Comparison of ENCODE assay signal across 25 mouse cellular contexts in genomic region chr17:63295471-63295870, GRCm38 (mm10).
DNase-seq lines count a peak whose midpoint lies in the region; ATAC-seq lines count a peak whose summit lies in the region.
"Had no signal": no experiment of that assay in that cellular context is flagged by ENCODE, and none has a peak within 500 bp of the region (broad histone marks: within the 10 kb centered on the region; RNA-seq: fewer than 3 reads in every experiment).

No protein-coding gene starts in this region.

- peak overlapping the region; percentile 4; the same call in 1 of the 2 replicates for H3K27ac ChIP-seq in liver, embryonic 16.5 days (ENCODE audit: low read length)
- H3K27ac ChIP-seq in kidney, embryonic 15.5 days, result no peak overlapping the region
- H3K27ac ChIP-seq: embryonic facial prominence, embryonic 13.5 days; liver, embryonic 13.5 days; neural tube, embryonic 15.5 days; stomach, embryonic 15.5 days had no signal

- H3K27me3 ChIP-seq in liver, embryonic 16.5 days (ENCODE audit: control insufficient read depth, insufficient read depth, low read depth, low read length), result no peaks in the 10 kb centered on the region
- H3K27me3 ChIP-seq in kidney, embryonic 15.5 days, result no peaks in the 10 kb centered on the region
- H3K27me3 ChIP-seq: embryonic facial prominence, embryonic 13.5 days; liver, embryonic 13.5 days; megakaryocyte, embryonic 14.5 days; neural tube, embryonic 15.5 days; stomach, embryonic 15.5 days had no signal

- no peak for DNase-seq in liver
- DNase-seq in CD4-positive helper T cell, adult 2 months (ENCODE audit: low read depth, low spot score), result peak; percentile 26
- peak; percentile 14 for DNase-seq in CD4-positive, CD25-positive, alpha-beta regulatory T cell, adult 2 months (ENCODE audit: low read depth, low spot score)
- DNase-seq in spleen, adult 12 weeks (ENCODE audit: low spot score), result no peak
- DNase-seq: adrenal gland, adult 2 months; cerebellum, adult 11-12 months; cerebellum, postnatal 14 days; heart, postnatal 4 days; kidney, postnatal 4 days; liver, embryonic 13.5 days; lung, postnatal 36 days; right cerebral cortex, adult 18-20 months; right cerebral cortex, postnatal 4 days; thymus, postnatal 36 days had no signal

- no peak overlapping the region for H3K4me3 ChIP-seq in liver, embryonic 16.5 days (ENCODE audit: low read depth, low read length)
- no peak overlapping the region for H3K4me3 ChIP-seq in kidney, embryonic 15.5 days (replicated peaks)
- H3K4me3 ChIP-seq: embryonic facial prominence, embryonic 13.5 days; erythroblast, embryonic 14.5 days; liver, embryonic 13.5 days; megakaryocyte, embryonic 14.5 days; neural tube, embryonic 15.5 days; stomach, embryonic 15.5 days had no signal

- H3K4me1 ChIP-seq in liver, embryonic 16.5 days (ENCODE audit: control insufficient read depth, low read depth, low read length), result no peaks in the 10 kb centered on the region
- 0 out of 2 replicates have a peak, but pooled peaks cover 6% of the 10 kb centered on the region for H3K4me1 ChIP-seq in kidney, embryonic 15.5 days
- H3K4me1 ChIP-seq: megakaryocyte, embryonic 14.5 days; neural tube, embryonic 15.5 days; stomach, embryonic 15.5 days had no signal

- H3K36me3 ChIP-seq in liver, embryonic 16.5 days (ENCODE audit: control insufficient read depth, insufficient read depth), result no peaks in the 10 kb centered on the region
- no peaks in the 10 kb centered on the region for H3K36me3 ChIP-seq in kidney, embryonic 15.5 days
- H3K36me3 ChIP-seq: embryonic facial prominence, embryonic 13.5 days; liver, embryonic 13.5 days; neural tube, embryonic 15.5 days; stomach, embryonic 15.5 days had no signal

- no peak overlapping the region for H3K4me2 ChIP-seq in liver, embryonic 16.5 days (ENCODE audit: low read depth, low read length)
- no peak overlapping the region for H3K4me2 ChIP-seq in kidney, embryonic 15.5 days
- H3K4me2 ChIP-seq: embryonic facial prominence, embryonic 13.5 days; liver, embryonic 13.5 days; neural tube, embryonic 15.5 days; stomach, embryonic 15.5 days had no signal

- no peak overlapping the region for H3K9ac ChIP-seq in liver, embryonic 16.5 days (ENCODE audit: low read depth, low read length)
- no peak overlapping the region for H3K9ac ChIP-seq in kidney, embryonic 15.5 days
- H3K9ac ChIP-seq: embryonic facial prominence, embryonic 13.5 days; liver, embryonic 13.5 days; neural tube, embryonic 15.5 days; stomach, embryonic 15.5 days had no signal

- no peaks in the 10 kb centered on the region for H3K9me3 ChIP-seq in liver, embryonic 16.5 days (replicated peaks; ENCODE audit: control insufficient read depth, low read length)
- H3K9me3 ChIP-seq in kidney, embryonic 15.5 days (replicated peaks), result no peaks in the 10 kb centered on the region
- H3K9me3 ChIP-seq: liver, embryonic 13.5 days; neural tube, embryonic 15.5 days; stomach, embryonic 15.5 days had no signal

- no peak for ATAC-seq in liver, embryonic 16.5 days (ENCODE audit: low read depth)
- peak; percentile 63 for ATAC-seq in inflammation-experienced regulatory T-cells, adult 6 months
- ATAC-seq in kidney, embryonic 15.5 days (replicated peaks; ENCODE audit: low FRiP score), result no peak
- ATAC-seq: forebrain, embryonic 14.5 days; hindbrain, embryonic 16.5 days; intestine, postnatal 0 days had no signal

- WGBS in liver, embryonic 16.5 days (ENCODE audit: insufficient replicate concordance), result 58% methylated on average over 2 of the region's 2 CpGs
- 61% methylated on average over 2 of the region's 2 CpGs for WGBS in kidney, embryonic 15.5 days

Comparison
In these comparisons a context has a peak if more than half of its experiments do, and no peak if none do; other contexts are left out.
1. DNase-seq: peak in CD4-positive helper T cell, adult 2 months (single experiment) and CD4-positive, CD25-positive, alpha-beta regulatory T cell, adult 2 months (single experiment); none in liver (single experiment) and spleen, adult 12 weeks (single experiment).